ENCODE assay signal across 16 mouse cellular contexts in the genomic region with DNA sequence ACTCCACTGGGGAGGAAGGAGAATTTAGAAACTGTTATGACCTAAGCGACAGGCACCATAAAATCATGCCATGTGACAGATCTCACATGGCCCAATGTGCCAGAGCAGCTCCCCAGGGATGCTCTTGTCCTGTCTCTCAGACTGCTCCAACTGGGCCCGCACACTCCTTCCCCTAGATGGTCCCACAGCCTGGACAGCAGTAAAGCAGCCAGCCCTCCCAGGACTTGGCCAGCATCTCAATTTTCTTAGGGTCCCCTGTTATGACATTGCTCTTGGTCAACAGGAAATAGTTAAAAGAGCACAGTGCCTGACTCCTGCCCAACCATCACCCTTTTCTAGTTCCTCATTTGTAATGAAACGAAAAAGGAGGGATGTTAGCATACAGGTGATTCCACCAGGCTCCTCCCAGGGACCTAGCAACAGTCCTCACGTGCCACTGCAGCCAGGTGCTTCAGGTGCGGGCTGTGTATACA. TPM values are rescaled to one million over a fixed set of nuclear protein-coding genes. Genes with fewer than 3 reads are reported as not detected.
DNase-seq lines count a peak whose midpoint lies in the region; ATAC-seq and TF ChIP-seq lines count a peak whose summit lies in the region.
"Had no signal": no experiment of that assay in that cellular context is flagged by ENCODE, and none has a peak within 500 bp of the region (broad histone marks: within the 10 kb centered on the region; RNA-seq: fewer than 3 reads in every experiment).

No protein-coding gene starts in this region.

- no peak for TF ChIP-seq POLR2A in heart, adult 2 months (IDR thresholded peaks at IDR 0.05; ENCODE audit: insufficient read depth, low read depth, low read length)
- TF ChIP-seq POLR2A in spleen, adult 2 months (IDR thresholded peaks at IDR 0.05; ENCODE audit: low read depth, low read length), result no peak

- no peaks in the 10 kb centered on the region for H3K9me3 ChIP-seq in heart, embryonic 10.5 days
- no peaks in the 10 kb centered on the region for H3K9me3 ChIP-seq in liver, embryonic 13.5 days (replicated peaks)
- H3K9me3 ChIP-seq in midbrain, embryonic 10.5 days (replicated peaks), result no peaks in the 10 kb centered on the region
- H3K9me3 ChIP-seq: forebrain, embryonic 12.5 days; limb, embryonic 12.5 days had no signal

- no peak for TF ChIP-seq EP300 in heart, adult 2 months (IDR thresholded peaks at IDR 0.05; ENCODE audit: insufficient read depth, low read depth, low read length)

- no peak for ATAC-seq in liver, embryonic 13.5 days (ENCODE audit: low read depth)
- ATAC-seq: inflammation-experienced regulatory T-cells, adult 6 months had no signal

- H3K4me2 ChIP-seq in liver, embryonic 13.5 days, result peak overlapping the region; percentile 67
- H3K4me2 ChIP-seq: forebrain, embryonic 12.5 days; limb, embryonic 12.5 days had no signal

- TF ChIP-seq CTCF in heart, adult 2 months (IDR thresholded peaks at IDR 0.05), result no peak
- TF ChIP-seq CTCF in spleen, adult 2 months (IDR thresholded peaks at IDR 0.05; ENCODE audit: extremely low read depth, insufficient read depth, insufficient read length, insufficient replicate concordance), result no peak

- peaks cover 60% of the 10 kb centered on the region for H3K4me1 ChIP-seq in heart, embryonic 10.5 days
- H3K4me1 ChIP-seq in heart, adult 2 months (ENCODE audit: control insufficient read depth, insufficient read depth, low read length), result peaks cover 12% of the 10 kb centered on the region
- peaks cover 5% of the 10 kb centered on the region for H3K4me1 ChIP-seq in spleen, adult 2 months (ENCODE audit: control insufficient read depth, insufficient read depth, insufficient read length)
- H3K4me1 ChIP-seq in liver, embryonic 13.5 days (replicated peaks), result peaks cover 82% of the 10 kb centered on the region
- peaks cover 29% of the 10 kb centered on the region for H3K4me1 ChIP-seq in midbrain, embryonic 10.5 days

- H3K79me2 ChIP-seq in heart, adult 2 months (replicated peaks; ENCODE audit: control insufficient read depth, insufficient read depth, low read length), result peaks cover 4% of the 10 kb centered on the region

- DNase-seq in heart, embryonic 10.5 days (ENCODE audit: low spot score), result no peak
- no peak for DNase-seq in heart, adult 2 months
- peak in 1 of 2 experiments; percentile 61 for DNase-seq in spleen, adult 2 months (ENCODE audit: low read depth in 1 of 2, low spot score in 2 of 2)
- no peak for DNase-seq in spleen, adult 12 weeks (ENCODE audit: low spot score)
- DNase-seq in liver, embryonic 13.5 days, result no peak
- no peak for DNase-seq in urinary bladder, postnatal 14 days (ENCODE audit: low spot score)
- DNase-seq in midbrain, embryonic 10.5 days (ENCODE audit: low spot score), result no peak
- no peak for DNase-seq in layer of hippocampus, postnatal 25 days (ENCODE audit: extremely low spot score in 1 of 2, low spot score in 1 of 2)
- DNase-seq: adrenal gland, postnatal 36 days; cerebellum, adult 18-20 months; gastrocnemius, postnatal 25 days; heart, postnatal 4 days; lung, postnatal 4 days had no signal

- H3K27me3 ChIP-seq in heart, embryonic 10.5 days (ENCODE audit: insufficient read depth, poor library complexity, severe bottlenecking), result no peaks in the 10 kb centered on the region
- no peaks in the 10 kb centered on the region for H3K27me3 ChIP-seq in heart, adult 2 months (ENCODE audit: control insufficient read depth, insufficient read depth, low read length)
- no peaks in the 10 kb centered on the region for H3K27me3 ChIP-seq in spleen, adult 2 months (ENCODE audit: control insufficient read depth, insufficient read depth, low read length)
- no peaks in the 10 kb centered on the region for H3K27me3 ChIP-seq in liver, embryonic 13.5 days
- no peaks in the 10 kb centered on the region; the same call in 1 of the 2 replicates for H3K27me3 ChIP-seq in midbrain, embryonic 10.5 days (ENCODE audit: low read depth, poor library complexity, severe bottlenecking)
- H3K27me3 ChIP-seq: forebrain, embryonic 12.5 days; limb, embryonic 12.5 days had no signal

- peak overlapping the region; percentile 37; the same call in 1 of the 2 replicates for H3K27ac ChIP-seq in heart, embryonic 10.5 days
- H3K27ac ChIP-seq in heart, adult 2 months, result no peak overlapping the region
- H3K27ac ChIP-seq in spleen, adult 2 months (ENCODE audit: insufficient read depth, low read length), result peak overlapping the region; percentile 84
- H3K27ac ChIP-seq in liver, embryonic 13.5 days, result peak overlapping the region; percentile 73
- H3K27ac ChIP-seq in midbrain, embryonic 10.5 days (replicated peaks), result no peak overlapping the region
- H3K27ac ChIP-seq: forebrain, embryonic 12.5 days; limb, embryonic 12.5 days had no signal

- no peak overlapping the region for H3K4me3 ChIP-seq in heart, embryonic 10.5 days
- H3K4me3 ChIP-seq in heart, adult 2 months, result no peak overlapping the region
- H3K4me3 ChIP-seq in spleen, adult 2 months (ENCODE audit: extremely low read depth, insufficient read depth, insufficient read length), result no peak overlapping the region
- peak overlapping the region; percentile 61 for H3K4me3 ChIP-seq in liver, embryonic 13.5 days (replicated peaks)
- no peak overlapping the region for H3K4me3 ChIP-seq in midbrain, embryonic 10.5 days
- H3K4me3 ChIP-seq: forebrain, embryonic 12.5 days; limb, embryonic 12.5 days had no signal

- H3K9ac ChIP-seq in heart, adult 2 months (ENCODE audit: low read depth, low read length), result no peak overlapping the region
- H3K9ac ChIP-seq in liver, embryonic 13.5 days, result peak overlapping the region; percentile 70
- H3K9ac ChIP-seq: forebrain, embryonic 12.5 days; limb, embryonic 12.5 days had no signal

- intact Hi-C loops in heart, adult 2 months (cut with DNase I), result no loop called here

- peaks cover 14% of the 10 kb centered on the region for H3K36me3 ChIP-seq in heart, embryonic 10.5 days
- H3K36me3 ChIP-seq in heart, adult 2 months (ENCODE audit: control insufficient read depth, insufficient read depth, low read length), result peaks cover 3% of the 10 kb centered on the region
- peaks cover 21% of the 10 kb centered on the region for H3K36me3 ChIP-seq in spleen, adult 2 months (ENCODE audit: control insufficient read depth, insufficient read depth, low read length)
- H3K36me3 ChIP-seq in liver, embryonic 13.5 days, result peaks cover 37% of the 10 kb centered on the region
- H3K36me3 ChIP-seq in midbrain, embryonic 10.5 days, result no peaks in the 10 kb centered on the region
- H3K36me3 ChIP-seq: forebrain, embryonic 12.5 days; limb, embryonic 12.5 days had no signal

- 88% methylated on average over 5 of the region's 5 CpGs for WGBS in heart, embryonic 10.5 days
- WGBS in heart, adult 2 months, result 90% methylated on average over 5 of the region's 5 CpGs
- 52% methylated on average over 5 of the region's 5 CpGs for WGBS in spleen, adult 2 months
- WGBS in liver, embryonic 13.5 days (ENCODE audit: insufficient replicate concordance), result 67% methylated on average over 5 of the region's 5 CpGs
- 85% methylated on average over 5 of the region's 5 CpGs for WGBS in midbrain, embryonic 10.5 days

RNA-seq across cellular contexts. Expression of a gene that starts 4.2 kb away (rescaled TPM):
- polyA plus RNA-seq in heart, embryonic 10.5 days (2016; fragmentation: Nextera tagmentation; extraction: Ambion mirVana), result 0.70 and 0.84 TPM in 2 replicates
- total RNA-seq in heart, adult 2 months (2021), result 10 to 100 TPM; 66.7 to 71.9 TPM
- polyA plus RNA-seq in heart, adult 2 months (2012; rRNA removed), result 17.3 and 36.1 TPM in 2 replicates
- 24.3 and 27.4 TPM in 2 replicates for polyA plus RNA-seq in spleen, adult 2 months (2012; rRNA removed)
- polyA plus RNA-seq in liver, embryonic 13.5 days (2015; fragmentation: Nextera tagmentation; extraction: Ambion mirVana), result 0.94 and 1.0 TPM in 2 replicates
- 0.54 and 0.76 TPM in 2 replicates for polyA plus RNA-seq in midbrain, embryonic 10.5 days (2016; fragmentation: Nextera tagmentation; extraction: Ambion mirVana)
- 10 to 100 TPM; 56.2 to 59.4 TPM for total RNA-seq in layer of hippocampus, postnatal 25 days (2021)

RNA-seq across cellular contexts. Expression of a gene that starts 27.0 kb away (rescaled TPM):
- 1.5 TPM in 1 of 2 replicates, not detected in the other for polyA plus RNA-seq in heart, embryonic 10.5 days (2016; fragmentation: Nextera tagmentation; extraction: Ambion mirVana)
- not detected for total RNA-seq in heart, adult 2 months (2021)
- 0.76 and 1.1 TPM in 2 replicates for polyA plus RNA-seq in heart, adult 2 months (2012; rRNA removed)
- polyA plus RNA-seq in spleen, adult 2 months (2012; rRNA removed), result 0.54 TPM in 1 of 2 replicates, not detected in the other
- polyA plus RNA-seq in liver, embryonic 13.5 days (2015; fragmentation: Nextera tagmentation; extraction: Ambion mirVana), result not detected in 2 replicates
- polyA plus RNA-seq in midbrain, embryonic 10.5 days (2016; fragmentation: Nextera tagmentation; extraction: Ambion mirVana), result not detected in 2 replicates
- total RNA-seq in layer of hippocampus, postnatal 25 days (2021), result under 1 TPM in 1 of 2 experiments, not detected in 1; 0.57 TPM
- total RNA-seq: adrenal gland, postnatal 36 days; gastrocnemius, postnatal 25 days; heart, postnatal 4 days had no signal

RNA-seq across cellular contexts. Expression of a gene that starts 47.8 kb away (rescaled TPM):
- polyA plus RNA-seq in heart, embryonic 10.5 days (2016; fragmentation: Nextera tagmentation; extraction: Ambion mirVana), result 288 and 313 TPM in 2 replicates
- total RNA-seq in heart, adult 2 months (2021), result 10 to 100 TPM; 66.8 to 68.8 TPM
- polyA plus RNA-seq in heart, adult 2 months (2012; rRNA removed), result 84.4 and 106 TPM in 2 replicates
- polyA plus RNA-seq in spleen, adult 2 months (2012; rRNA removed), result 80.0 and 81.8 TPM in 2 replicates
- 147 and 150 TPM in 2 replicates for polyA plus RNA-seq in liver, embryonic 13.5 days (2015; fragmentation: Nextera tagmentation; extraction: Ambion mirVana)
- 281 and 284 TPM in 2 replicates for polyA plus RNA-seq in midbrain, embryonic 10.5 days (2016; fragmentation: Nextera tagmentation; extraction: Ambion mirVana)
- 10 to 100 TPM; 73.9 to 78.5 TPM for total RNA-seq in layer of hippocampus, postnatal 25 days (2021)

RNA-seq across cellular contexts. Expression of a gene that starts 54.4 kb away (rescaled TPM):
- polyA plus RNA-seq in heart, embryonic 10.5 days (2016; fragmentation: Nextera tagmentation; extraction: Ambion mirVana), result 12.5 TPM in 2 replicates
- total RNA-seq in heart, adult 2 months (2021), result 10 to 100 TPM; 10.4 to 13.6 TPM
- polyA plus RNA-seq in heart, adult 2 months (2012; rRNA removed), result 12.5 and 12.9 TPM in 2 replicates
- polyA plus RNA-seq in spleen, adult 2 months (2012; rRNA removed), result 42.4 and 56.2 TPM in 2 replicates
- polyA plus RNA-seq in liver, embryonic 13.5 days (2015; fragmentation: Nextera tagmentation; extraction: Ambion mirVana), result 12.1 and 14.9 TPM in 2 replicates
- 2.6 and 3.0 TPM in 2 replicates for polyA plus RNA-seq in midbrain, embryonic 10.5 days (2016; fragmentation: Nextera tagmentation; extraction: Ambion mirVana)
- 10 to 100 TPM; 16.9 to 21.9 TPM for total RNA-seq in layer of hippocampus, postnatal 25 days (2021)

Comparison
In these comparisons a context has a peak if more than half of its experiments do, and no peak if none do; other contexts are left out.
1. H3K27ac ChIP-seq: peak in heart, embryonic 10.5 days (single experiment), spleen, adult 2 months (single experiment) and liver, embryonic 13.5 days (single experiment); none in heart, adult 2 months (single experiment) and midbrain, embryonic 10.5 days (single experiment).